Mouse (Mus musculus) retina, postnatal 7 days (tissue): Measurements from ENCODE around the gene Eml6.
A peak's percentile ranks its signal among the peaks of the same experiment; 100 is the strongest.
"Not testable (repeated sequence)": the region's sequence is repeated elsewhere in the genome, so short reads cannot be mapped to it uniquely, and the experiment has no call there.

ENCODE experiments used
- DNase-seq: peaks from one replicate; pipeline ENCODE4 v3.0.0-alpha.2; 2012; ENCODE audit warnings: low read depth, low spot score

Gene Eml6

DNA sequence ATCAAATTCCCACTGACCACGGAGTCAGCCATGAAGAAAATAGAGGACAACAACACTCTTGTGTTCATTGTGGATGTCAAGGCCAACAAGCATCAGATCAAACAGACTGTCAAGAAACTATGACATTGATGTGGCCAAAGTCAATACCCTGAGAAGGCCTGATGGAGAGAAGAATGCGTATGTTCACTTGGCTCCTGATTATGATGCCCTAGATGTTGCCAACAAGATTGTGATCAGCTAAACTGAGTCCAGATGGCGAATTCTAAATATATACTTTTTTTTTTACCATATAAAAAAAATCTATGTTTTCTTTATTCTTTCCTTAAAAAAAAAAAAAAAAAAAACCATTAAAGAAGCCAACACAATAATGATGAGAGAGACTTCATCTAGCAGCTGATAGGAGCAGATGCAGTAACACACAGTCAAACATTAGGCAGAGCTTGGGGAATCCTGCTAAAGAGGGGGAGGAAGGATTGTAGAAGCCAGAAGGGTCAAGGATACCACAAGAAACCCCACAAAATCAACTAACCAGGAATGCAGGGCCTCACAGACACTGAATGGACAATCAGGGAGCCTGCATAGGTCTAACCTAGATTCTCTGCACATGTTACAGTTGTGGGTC, 185.1 kb downstream of the Eml6 start:
- no peak for DNase-seq

- DNase-seq = no peak
These were observed 186.1 kb downstream of the Eml6 start for GRCm38 (mm10) chr11:29839781-29840180.

GRCm38 (mm10) chr11:29837066-29837465, 188.8 kb downstream of the Eml6 start:
- DNase-seq = no peak

DNA sequence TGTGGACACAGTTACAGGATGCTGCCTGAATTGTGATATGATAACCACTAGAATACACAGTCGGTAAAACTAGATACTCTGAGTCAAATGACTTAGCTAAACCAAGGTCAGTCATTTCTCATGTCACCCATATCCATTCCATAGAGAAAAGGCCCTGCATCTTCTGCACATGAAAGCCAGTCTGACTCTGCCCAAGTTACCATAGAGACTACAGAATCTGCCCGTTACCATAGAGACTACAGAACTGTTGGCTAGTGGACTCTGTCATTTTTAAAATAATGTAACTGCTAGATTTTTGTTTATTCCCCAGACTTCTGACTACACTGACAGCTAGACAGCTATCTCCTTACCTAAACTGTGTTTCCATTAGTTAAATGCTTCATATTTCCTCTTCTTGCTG, 198.1 kb downstream of the Eml6 start:
- no peak for DNase-seq

DNA sequence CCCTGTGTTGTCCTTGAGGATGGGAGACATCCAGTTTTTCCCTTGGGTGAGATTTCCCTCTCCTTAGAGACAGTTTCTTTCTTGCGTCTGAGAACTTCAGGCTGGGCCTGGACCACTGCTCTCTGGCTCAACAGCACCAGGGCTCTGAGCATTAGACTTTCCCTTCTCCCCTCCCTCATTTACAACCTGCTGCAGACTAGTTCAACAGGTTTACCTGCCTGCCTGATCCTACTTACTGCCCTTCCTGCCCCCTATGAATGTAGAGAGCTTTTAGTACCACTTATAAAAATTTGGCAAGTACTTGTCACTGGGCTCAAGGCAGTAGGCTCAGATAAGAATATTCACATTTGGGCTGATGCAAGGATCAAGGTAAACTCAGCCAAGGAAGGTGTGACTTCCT, 199.8 kb downstream of the Eml6 start:
- no peak for DNase-seq

GRCm38 (mm10) chr11:29825271-29825718, 200.5 kb downstream of the Eml6 start, which contains the start of gene 4931440F15Rik:
Gene 4931440F15Rik, minus strand, starts transcription at chr11:29825668.
- DNase-seq = not testable (repeated sequence)

GRCm38 (mm10) chr11:29824474-29825270, 201.2 kb downstream of the Eml6 start:
- not testable (repeated sequence) for DNase-seq

- no peak for DNase-seq
These were observed 202.7 kb downstream of the Eml6 start for GRCm38 (mm10) chr11:29823141-29823540.

DNA sequence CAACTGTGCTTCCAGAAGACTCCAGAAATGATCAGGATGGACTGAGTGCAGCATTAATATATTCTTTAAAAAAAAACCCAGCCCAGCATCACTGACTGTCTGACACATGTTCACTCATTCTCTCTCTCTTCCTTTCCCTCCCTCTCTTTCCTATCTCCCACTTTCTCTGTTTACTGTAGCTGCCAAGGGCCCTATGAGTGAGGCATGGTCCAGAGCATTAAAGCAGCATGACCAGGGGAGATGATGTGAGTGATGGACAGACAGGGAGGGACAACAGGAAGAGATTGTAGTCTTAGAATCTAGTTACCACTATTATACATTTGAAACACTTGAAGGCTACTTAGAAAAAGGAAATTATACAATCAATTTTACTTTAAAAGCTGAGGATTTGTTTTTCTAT, 210.2 kb downstream of the Eml6 start:
- no peak for DNase-seq

DNA sequence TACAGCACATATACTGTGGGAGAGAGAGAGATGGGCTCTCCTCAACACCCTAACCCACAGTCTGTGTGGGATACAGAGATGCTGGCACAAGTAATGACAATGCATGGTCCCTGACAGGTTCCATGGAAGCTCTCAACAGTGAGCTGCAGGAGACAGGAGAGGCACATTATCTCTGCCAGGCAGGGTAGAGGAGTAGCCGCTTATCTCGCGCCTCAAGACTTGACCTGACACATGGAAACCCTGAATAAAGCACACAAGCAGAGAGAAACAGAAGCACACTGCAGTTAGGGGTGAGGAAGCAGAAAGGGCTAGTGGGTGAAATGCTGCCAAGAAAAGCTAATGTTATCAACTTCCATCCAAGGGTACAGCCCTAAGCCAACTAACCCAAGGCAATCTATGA, 210.6 kb downstream of the Eml6 start:
- no peak for DNase-seq

DNA sequence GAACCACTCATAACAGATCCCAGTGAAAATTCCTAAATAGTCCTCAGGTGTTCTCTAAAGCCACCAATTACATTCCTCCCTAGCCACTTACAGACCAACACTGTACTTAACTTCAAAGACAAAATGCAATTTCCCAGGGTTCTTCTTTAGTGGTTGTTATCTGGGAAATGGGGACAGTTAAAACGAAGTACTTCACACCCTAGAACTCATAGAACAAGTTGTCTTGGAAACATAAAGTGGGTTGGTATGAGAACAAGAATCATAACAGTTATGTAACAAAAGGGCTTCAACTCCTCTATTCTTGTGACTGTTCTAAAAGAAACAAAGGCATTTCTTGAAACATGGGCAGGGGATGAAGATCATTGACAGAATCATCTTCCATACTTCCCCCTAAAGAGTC, 212.6 kb downstream of the Eml6 start:
- DNase-seq = no peak

GRCm38 (mm10) chr11:29812475-29812874, 213.4 kb downstream of the Eml6 start:
- no peak for DNase-seq

- no peak for DNase-seq
These were observed 215.5 kb downstream of the Eml6 start for GRCm38 (mm10) chr11:29810324-29810723.

- no peak for DNase-seq
These were observed 216.7 kb downstream of the Eml6 start for GRCm38 (mm10) chr11:29808981-29809589.

DNA sequence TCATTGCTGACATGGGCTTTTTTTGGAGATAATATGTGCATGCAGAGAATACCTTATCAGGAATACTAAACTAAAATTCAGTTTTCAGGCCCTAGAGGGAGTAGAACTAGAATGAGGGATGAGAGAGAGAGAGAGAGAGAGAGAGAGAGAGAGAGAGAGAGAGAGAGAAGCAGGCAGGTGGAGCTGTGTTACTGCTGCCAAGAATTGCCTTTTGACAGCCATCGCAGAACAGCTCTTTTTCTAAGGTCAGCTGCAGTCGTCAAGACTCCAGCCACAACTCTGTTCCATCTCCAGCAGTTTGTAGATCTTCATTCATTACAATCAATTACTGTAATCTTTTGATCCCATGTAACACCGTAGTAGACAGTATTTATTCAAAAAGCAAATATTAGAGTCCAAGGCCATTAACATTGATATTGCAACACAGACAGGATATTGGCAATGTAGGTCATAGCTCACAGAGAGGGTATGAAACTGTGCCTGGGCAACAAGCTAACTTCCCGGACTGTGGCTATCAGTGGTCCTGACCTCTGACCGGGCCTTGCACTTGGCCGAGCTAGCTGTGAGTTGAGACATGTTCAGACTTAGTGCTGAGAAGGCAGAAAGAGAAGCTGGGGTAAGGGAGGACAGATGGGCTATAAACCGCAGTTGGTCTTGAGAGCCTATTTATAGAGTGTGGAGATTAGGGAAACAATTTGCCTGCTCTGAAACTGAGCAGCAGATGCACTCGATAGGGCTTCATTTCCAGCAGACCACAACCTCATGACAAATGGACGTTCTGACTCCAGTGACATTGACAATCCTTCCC, 217.5 kb downstream of the Eml6 start:
- peak; percentile 4 for DNase-seq

- DNase-seq = no peak
These were observed 218.5 kb downstream of the Eml6 start for GRCm38 (mm10) chr11:29807325-29807724.

DNA sequence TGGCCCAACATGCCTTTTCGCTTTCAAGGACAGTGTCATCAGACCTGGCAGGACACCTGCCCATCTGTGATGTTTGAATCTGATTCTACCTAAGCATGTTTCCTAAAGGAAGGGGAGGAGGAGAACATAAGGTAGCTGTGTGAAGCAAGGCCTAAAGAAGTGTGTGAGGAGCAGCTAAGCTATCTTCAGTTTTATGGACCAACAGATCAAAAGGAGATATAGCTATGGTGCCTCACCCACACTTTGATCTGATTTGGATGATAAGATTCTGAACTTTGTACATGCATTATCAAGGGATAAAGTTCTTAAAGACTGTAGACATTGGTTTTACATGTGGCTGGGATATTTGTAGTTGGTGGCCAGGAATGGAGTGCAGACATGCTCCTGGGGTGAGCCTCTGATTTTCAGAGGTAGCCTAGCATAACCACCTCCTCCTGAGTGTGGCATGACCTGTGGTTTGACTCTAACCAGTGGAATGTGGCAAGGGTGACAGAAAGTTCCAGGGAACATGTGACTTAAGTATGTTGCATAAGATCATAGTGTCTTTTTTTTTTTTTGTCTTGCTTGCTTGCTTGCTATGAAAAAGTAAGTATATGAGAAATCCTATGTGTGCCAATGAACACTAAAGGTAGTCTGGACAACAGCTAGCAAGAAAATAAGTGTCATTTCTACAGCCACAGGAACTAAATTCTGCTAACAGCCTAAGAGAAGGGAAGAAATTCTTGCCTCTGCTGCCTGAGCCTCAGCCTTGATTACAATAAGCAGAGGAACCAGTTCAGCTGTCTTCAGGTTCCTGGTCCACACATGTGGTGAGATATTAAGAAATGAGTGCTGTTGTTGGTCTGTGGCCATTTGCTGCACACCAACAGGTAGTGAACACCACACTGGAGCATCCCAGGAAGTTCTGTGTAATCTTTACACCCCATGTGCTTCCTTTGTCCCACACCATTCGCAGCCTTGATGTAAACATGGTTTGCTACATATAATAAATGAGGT, 224.1 kb downstream of the Eml6 start:
- no peak for DNase-seq

GRCm38 (mm10) chr11:29799839-29800238, 226.0 kb downstream of the Eml6 start:
- DNase-seq = no peak

DNA sequence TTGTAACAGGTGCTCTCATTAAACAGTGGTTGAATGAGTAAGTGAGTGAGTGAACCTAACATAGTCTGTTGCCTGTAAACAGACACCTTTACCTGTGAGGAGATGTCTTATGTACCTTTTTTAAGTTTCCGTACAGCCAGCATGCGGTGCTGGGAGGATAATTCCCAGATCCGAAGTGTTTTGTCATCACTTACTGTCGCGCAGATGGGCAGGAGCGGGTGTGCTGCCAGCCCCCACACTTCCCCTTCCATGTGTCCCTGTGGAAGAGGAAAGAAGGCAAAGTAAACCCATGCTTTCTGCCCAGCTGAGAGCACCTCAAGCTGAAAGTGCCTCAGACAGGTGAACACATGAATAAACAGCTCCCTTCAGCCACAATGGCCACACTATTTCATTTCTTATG, 230.7 kb downstream of the Eml6 start:
- no peak for DNase-seq

GRCm38 (mm10) chr11:29794475-29794874, 231.4 kb downstream of the Eml6 start:
- DNase-seq = no peak

DNA sequence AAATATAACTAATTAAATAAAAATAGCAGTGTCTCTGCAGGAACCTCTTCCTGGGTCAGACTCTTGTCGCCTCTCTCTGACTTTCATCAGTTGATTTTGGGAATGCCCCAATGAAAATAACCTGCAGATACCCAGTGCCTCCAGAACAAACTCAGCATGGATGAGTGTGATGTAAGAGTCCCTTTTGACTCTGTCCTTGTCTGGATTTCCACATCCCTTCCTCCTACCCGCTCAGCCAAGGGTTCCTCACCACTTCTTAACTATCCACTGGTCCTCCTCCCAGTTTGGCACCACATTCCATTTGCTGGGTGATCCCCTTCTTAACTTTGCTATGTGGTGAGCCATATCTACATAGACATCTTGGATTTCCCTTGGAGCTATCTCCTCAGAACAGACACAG, 235.0 kb downstream of the Eml6 start:
- DNase-seq = no peak
